Mouse (Mus musculus) heart, embryonic 16.5 days (tissue): ENCODE results near the gene Ptpru. TPM values are rescaled to one million over a fixed set of nuclear protein-coding genes. Genes with fewer than 3 reads are reported as not detected.
"Not testable (repeated sequence)": the region's sequence is repeated elsewhere in the genome, so short reads cannot be mapped to it uniquely, and the experiment has no call there.

Source experiments
- ATAC-seq: fragments of 200-750 bp; cut with Nextera tagmentation; replicated peaks from 2 replicates; pipeline ENCODE4 v1.8.0; 2017; ENCODE audit warnings: moderate number of reproducible peaks; ENCODE audit not compliant: insufficient read depth, low FRiP score; ENCODE audit errors: extremely low read depth
- H3K27ac ChIP-seq: fragments of 300-500 bp; sonication (generic); 2 replicates; pipeline ENCODE4 v1.5.1; 2014; ENCODE audit warnings: mild to moderate bottlenecking, low read length, control low read depth, moderate library complexity
- H3K27me3 ChIP-seq: fragments of 300-500 bp; sonication (generic); 2 replicates; pipeline ENCODE4 v1.6.1; 2014; ENCODE audit warnings: low read length, mixed read lengths; ENCODE audit not compliant: control insufficient read depth, insufficient read depth
- H3K36me3 ChIP-seq: fragments of 300-500 bp; sonication (generic); 2 replicates; pipeline ENCODE4 v1.6.1; 2014; ENCODE audit not compliant: control insufficient read depth, insufficient read depth
- H3K4me1 ChIP-seq: fragments of 300-500 bp; sonication (generic); 2 replicates; pipeline ENCODE4 v1.6.1; 2014; ENCODE audit warnings: low read length, mixed read lengths; ENCODE audit not compliant: control insufficient read depth, insufficient read depth
- H3K4me2 ChIP-seq: fragments of 300-500 bp; sonication (generic); 2 replicates; pipeline ENCODE4 v1.6.1; 2014; ENCODE audit warnings: low read depth, mild to moderate bottlenecking, control low read depth, low read length
- H3K4me3 ChIP-seq: fragments of 300-500 bp; sonication (generic); 2 replicates; pipeline ENCODE4 v1.5.1; 2014; ENCODE audit warnings: mild to moderate bottlenecking, control low read depth, low read length
- H3K9ac ChIP-seq: fragments of 300-500 bp; sonication (generic); 2 replicates; pipeline ENCODE4 v1.6.1; 2014; ENCODE audit warnings: low read length, control low read depth
- H3K9me3 ChIP-seq: fragments of 300-500 bp; sonication (generic); replicated peaks from 2 replicates; pipeline ENCODE4 v1.6.1; 2016; ENCODE audit warnings: low read length; ENCODE audit not compliant: control insufficient read depth
- WGBS: fragments of 180-500 bp; shearing (Covaris S2); extraction: QIAGEN DNeasy Blood & Tissue Kit; methylation state at CpG from one replicate; pipeline ENCODE4 v1.1.7; 2014; 5-methylcytosine and 5-hydroxymethylcytosine counted together
- polyA plus RNA-seq: library from polyadenylated mRNA; unstranded; fragments of >200 nt; fragmentation: Nextera tagmentation; extraction: Ambion mirVana; gene quantifications from 2 replicates; pipeline ENCODE4 v1.2.1, GENCODE M21; 2015

Ptpru gene
- polyA plus RNA-seq, 1 experiment from 2014 or later = 1.5 TPM

GRCm38 (mm10) chr4:131805255-131805654 is 32.8 kb downstream of the Ptpru start:
- no peak for ATAC-seq
- Histone ChIP-seq H3K27me3 (no peaks in the 10 kb centered on the region), H3K27ac (no peak overlapping the region), H3K4me1 (no peaks in the 10 kb centered on the region), H3K36me3 (no peaks in the 10 kb centered on the region), H3K4me3 (no peak overlapping the region), H3K9me3 (no peaks in the 10 kb centered on the region), H3K4me2 (no peak overlapping the region), H3K9ac (no peak overlapping the region)
- WGBS = 61% methylated on average over 3 of the region's 3 CpGs

DNA sequence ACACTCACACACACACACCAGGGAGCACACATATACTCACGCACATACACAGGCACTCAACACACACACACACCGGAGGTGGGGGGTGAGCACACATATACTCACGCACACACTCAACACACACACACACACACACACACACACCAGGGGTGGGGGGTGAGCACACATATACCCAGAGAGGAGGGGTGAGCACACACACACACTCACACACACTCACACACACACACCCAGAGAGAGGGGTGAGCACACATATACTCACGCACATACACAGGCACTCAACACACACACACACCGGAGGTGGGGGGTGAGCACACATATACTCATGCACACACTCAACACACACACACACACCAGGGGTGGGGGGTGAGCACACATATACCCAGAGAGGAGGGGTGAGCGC is 33.4 kb downstream of the Ptpru start:
- H3K9me3 ChIP-seq, H3K36me3 ChIP-seq, H3K4me3 ChIP-seq, H3K9ac ChIP-seq, H3K27ac ChIP-seq, ATAC-seq, H3K4me1 ChIP-seq, H3K4me2 ChIP-seq, H3K27me3 ChIP-seq: not testable (repeated sequence)
- 94% methylated on average over 6 of the region's 6 CpGs for WGBS

GRCm38 (mm10) chr4:131803846-131804245 is 34.2 kb downstream of the Ptpru start:
- Histone ChIP-seq H3K27me3 (no peaks in the 10 kb centered on the region), H3K9me3 (no peaks in the 10 kb centered on the region), H3K27ac (no peak overlapping the region), H3K36me3 (no peaks in the 10 kb centered on the region), H3K4me2 (no peak overlapping the region), H3K4me3 (no peak overlapping the region), H3K9ac (no peak overlapping the region), H3K4me1 (no peaks in the 10 kb centered on the region)
- ATAC-seq = no peak
- 70% methylated on average over 9 of the region's 9 CpGs for WGBS

- ATAC-seq = no peak
- 46% methylated on average over 4 of the region's 4 CpGs for WGBS
- no peak overlapping the region for H3K9ac ChIP-seq
Observed at GRCm38 (mm10) chr4:131798968-131799367, 39.1 kb downstream of the Ptpru start.

DNA sequence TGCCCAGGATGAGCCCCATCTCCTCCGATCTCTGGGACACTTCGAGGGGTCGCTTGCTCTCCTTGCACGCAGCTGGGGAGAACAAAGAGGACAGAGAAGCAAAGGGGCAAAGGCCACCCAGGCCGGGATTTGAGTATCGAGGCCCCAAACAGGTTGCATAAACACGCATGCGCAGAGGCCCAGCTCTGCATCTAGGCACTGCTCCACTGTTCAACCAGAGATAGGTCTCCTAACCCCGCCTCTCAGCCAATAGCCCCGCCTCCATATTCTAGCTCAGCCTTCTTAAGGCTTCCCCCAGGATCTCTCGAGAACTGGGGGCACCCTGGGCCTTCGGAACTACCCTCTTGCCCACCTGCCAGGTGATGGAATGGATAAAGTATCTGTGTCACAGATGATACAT is 40.2 kb downstream of the Ptpru start:
- Histone ChIP-seq H3K27me3 (no peaks in the 10 kb centered on the region), H3K9me3 (no peaks in the 10 kb centered on the region), H3K4me2 (no peak overlapping the region), H3K27ac (no peak overlapping the region), H3K36me3 (no peaks in the 10 kb centered on the region), H3K9ac (no peak overlapping the region), H3K4me3 (no peak overlapping the region), H3K4me1 (no peaks in the 10 kb centered on the region)
- WGBS = 70% methylated on average over 12 of the region's 12 CpGs
- ATAC-seq = no peak

More at GRCm38 (mm10) chr4:131798968-131799367, 39.1 kb downstream of the Ptpru start:
- H3K27me3 ChIP-seq = no peaks in the 10 kb centered on the region
- H3K4me1 ChIP-seq = no peaks in the 10 kb centered on the region
- no peak overlapping the region for H3K4me2 ChIP-seq
- no peaks in the 10 kb centered on the region for H3K9me3 ChIP-seq
- H3K36me3 ChIP-seq = no peaks in the 10 kb centered on the region
- H3K4me3 ChIP-seq = no peak overlapping the region
- H3K27ac ChIP-seq = no peak overlapping the region

DNA sequence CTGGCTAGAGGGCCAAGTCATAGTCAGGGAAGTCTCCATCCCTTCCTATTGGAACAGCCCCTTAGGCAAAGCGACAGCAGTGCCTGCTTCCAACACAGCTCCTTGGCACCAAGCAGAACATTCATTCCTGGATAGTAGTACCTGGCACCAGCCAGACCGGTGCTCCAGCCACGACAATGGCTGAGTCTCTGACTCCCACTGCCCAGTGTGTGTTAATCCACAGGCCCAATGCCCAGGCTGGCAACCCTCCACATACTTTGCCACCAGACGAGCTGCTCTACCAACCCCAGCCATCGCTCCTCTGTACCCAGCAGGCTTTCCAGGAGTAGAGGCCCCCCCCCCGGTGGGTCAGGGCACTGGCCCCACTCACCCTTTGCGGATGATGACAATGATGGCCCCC is 40.6 kb downstream of the Ptpru start:
- no peaks in the 10 kb centered on the region for H3K4me1 ChIP-seq
- ATAC-seq = no peak
- H3K9ac ChIP-seq = no peak overlapping the region
- no peak overlapping the region for H3K27ac ChIP-seq
- no peaks in the 10 kb centered on the region for H3K9me3 ChIP-seq
- no peaks in the 10 kb centered on the region; the same call in 1 of the 2 replicates for H3K27me3 ChIP-seq
- H3K36me3 ChIP-seq = no peaks in the 10 kb centered on the region
- no peak overlapping the region for H3K4me3 ChIP-seq
- 70% methylated on average over 7 of the region's 7 CpGs for WGBS
- no peak overlapping the region for H3K4me2 ChIP-seq

DNA sequence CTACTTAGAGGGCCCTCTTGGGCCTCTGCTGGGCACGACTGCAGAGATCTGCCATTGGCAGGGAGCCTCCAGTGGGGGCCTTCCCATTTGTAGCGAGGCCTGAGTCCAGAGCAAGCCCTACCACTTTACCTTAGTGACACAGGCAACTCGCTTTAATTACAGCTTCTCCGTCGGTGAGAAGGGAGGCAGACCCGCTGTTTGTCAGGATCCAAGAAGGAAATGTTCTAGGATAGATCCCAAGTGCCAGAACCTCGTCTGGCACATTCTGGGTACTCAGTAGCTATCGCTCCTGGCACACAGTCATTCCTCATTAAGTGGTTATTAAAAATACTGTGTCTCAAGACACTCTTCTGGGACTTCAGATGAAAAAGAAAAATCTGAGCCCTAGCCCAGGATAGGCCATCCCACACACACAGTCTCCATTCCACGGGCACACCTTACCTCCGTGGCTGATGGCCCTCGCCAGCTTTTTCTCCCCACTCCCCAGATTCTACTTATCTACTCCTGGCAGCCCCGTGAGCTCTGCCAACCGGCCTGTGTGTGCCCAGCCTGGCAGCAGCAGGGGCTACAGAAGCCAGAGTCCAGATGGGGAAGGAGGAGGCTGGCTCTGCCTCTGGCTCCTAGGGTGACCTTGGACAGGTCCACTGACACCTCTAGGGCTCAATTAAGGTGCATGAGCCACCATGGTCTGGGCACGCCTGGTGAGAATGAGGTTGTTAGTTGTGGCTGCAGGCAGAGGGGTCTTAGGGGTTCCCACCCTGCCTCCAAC is 41.6 kb downstream of the Ptpru start:
- WGBS = 68% methylated on average over 14 of the region's 14 CpGs

GRCm38 (mm10) chr4:131786800-131787199 is 51.3 kb downstream of the Ptpru start:
- Histone ChIP-seq H3K4me2 (no peak overlapping the region), H3K9ac (no peak overlapping the region), H3K9me3 (no peaks in the 10 kb centered on the region), H3K36me3 (no peaks in the 10 kb centered on the region), H3K27me3 (no peaks in the 10 kb centered on the region), H3K4me3 (no peak overlapping the region), H3K4me1 (0 out of 2 replicates have a peak, but pooled peaks cover under 1% of the 10 kb centered on the region), H3K27ac (no peak overlapping the region)
- ATAC-seq = no peak
- 76% methylated on average over 7 of the region's 7 CpGs for WGBS

More for the DNA sequence above, 41.6 kb downstream of the Ptpru start:
- Histone ChIP-seq H3K4me2 (no peak overlapping the region), H3K4me1 (no peaks in the 10 kb centered on the region), H3K27ac (no peak overlapping the region), H3K9ac (no peak overlapping the region), H3K27me3 (no peaks in the 10 kb centered on the region; the same call in 1 of the 2 replicates), H3K4me3 (no peak overlapping the region), H3K36me3 (no peaks in the 10 kb centered on the region), H3K9me3 (no peaks in the 10 kb centered on the region)
- ATAC-seq = no peak

DNA sequence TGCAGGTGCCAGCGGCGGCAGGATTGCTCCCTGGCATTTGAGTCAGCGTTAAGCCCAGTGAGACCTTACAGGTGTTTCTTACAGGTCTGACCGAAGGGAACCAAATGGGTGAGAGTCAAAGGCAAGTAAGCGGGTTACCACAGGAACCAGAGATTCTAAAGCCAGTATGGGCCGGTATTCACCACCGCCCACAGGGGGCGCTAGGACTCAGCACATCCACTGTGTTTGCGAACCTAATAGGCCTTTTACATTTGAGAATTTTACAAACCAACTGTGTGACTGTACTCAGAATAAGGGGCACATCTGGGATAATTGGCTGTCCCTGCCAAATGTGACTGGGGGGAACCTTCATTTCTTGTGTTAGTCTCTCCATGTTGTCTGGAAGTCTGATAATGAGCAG is 54.1 kb downstream of the Ptpru start:
- no peak overlapping the region for H3K9ac ChIP-seq
- H3K36me3 ChIP-seq = no peaks in the 10 kb centered on the region
- no peak overlapping the region for H3K27ac ChIP-seq
- H3K9me3 ChIP-seq = no peaks in the 10 kb centered on the region
- ATAC-seq = no peak
- H3K27me3 ChIP-seq = no peaks in the 10 kb centered on the region
- 0 out of 2 replicates have a peak, but pooled peaks cover 9% of the 10 kb centered on the region for H3K4me1 ChIP-seq
- no peak overlapping the region for H3K4me2 ChIP-seq
- WGBS = 17% methylated on average over 9 of the region's 9 CpGs
- no peak overlapping the region for H3K4me3 ChIP-seq
